Mouse (Mus musculus): ENCODE data around the gene Rhoc.

- TF ChIP-seq CTCF (IDR thresholded peaks at IDR 0.05 in 2 of 3, conservative IDR thresholded peaks at IDR 0.05 in 1 of 3; ENCODE audit: control insufficient read depth in 1 of 3, insufficient read depth in 1 of 3, low read depth in 2 of 3, low read length in 3 of 3, poor library complexity in 1 of 3, severe bottlenecking in 1 of 3) (no peak), POLR2A (IDR thresholded peaks at IDR 0.05; ENCODE audit: control insufficient read depth in 1 of 2, insufficient read depth in 1 of 2, low read depth in 1 of 2, low read length in 2 of 2, poor library complexity in 1 of 2) (no peak), ZNF384 (IDR thresholded peaks at IDR 0.05; ENCODE audit: low read depth, low read length) (no peak), POLR2AphosphoS2 (IDR thresholded peaks at IDR 0.05; ENCODE audit: low read length) (no peak), CHD2 (IDR thresholded peaks at IDR 0.05; ENCODE audit: low read length) (no peak), USF1 (IDR thresholded peaks at IDR 0.05; ENCODE audit: low read depth, low read length) (no peak), EP300 (IDR thresholded peaks at IDR 0.05; ENCODE audit: low read depth in 1 of 2, low read length in 2 of 2) (no peak), CHD1 (IDR thresholded peaks at IDR 0.05; ENCODE audit: low read depth, low read length) (no peak), E2F4 (IDR thresholded peaks at IDR 0.05; ENCODE audit: borderline replicate concordance, low read depth, low read length) (no peak), GATA1 (IDR thresholded peaks at IDR 0.05; ENCODE audit: low read depth, low read length) (no peak), RAD21 (IDR thresholded peaks at IDR 0.05; ENCODE audit: low read depth, low read length) (no peak)
These were observed 6.8 kb downstream of the Rhoc start for GRCm38 (mm10) chr3:104794953-104795470.

Measured in MEL (cell line).